Mouse (Mus musculus): Measurements from ENCODE around the gene Akna.

Gene Akna

DNA sequence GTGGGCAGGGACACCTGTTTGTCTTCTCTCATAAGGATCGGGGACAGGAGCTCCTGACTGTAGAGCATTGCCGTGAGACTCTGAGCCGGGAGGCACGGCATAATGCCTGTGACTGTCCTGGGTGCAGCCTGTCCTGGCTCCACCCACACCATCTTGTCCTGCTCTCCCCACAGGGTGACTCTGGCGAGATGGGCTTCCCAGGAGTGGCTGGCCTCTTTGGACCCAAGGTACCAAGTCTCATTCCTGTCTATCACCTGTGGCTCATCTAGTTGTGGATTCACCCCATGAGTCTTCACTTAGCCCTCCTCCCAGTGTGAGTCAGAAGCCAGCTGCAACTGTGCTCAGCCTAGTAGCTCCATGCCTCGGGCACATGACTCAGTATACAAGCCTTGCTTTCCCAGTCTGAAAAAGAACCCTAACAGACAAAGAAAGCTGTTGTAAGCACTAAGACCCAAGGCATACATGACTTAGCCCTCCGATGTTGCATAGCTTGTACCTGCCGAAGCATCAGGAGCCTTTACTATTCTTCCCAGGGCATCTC is 79.8 kb downstream of the Akna start:
- no peak for DNase-seq (ENCODE audit: low spot score in 2 of 2)

DNA sequence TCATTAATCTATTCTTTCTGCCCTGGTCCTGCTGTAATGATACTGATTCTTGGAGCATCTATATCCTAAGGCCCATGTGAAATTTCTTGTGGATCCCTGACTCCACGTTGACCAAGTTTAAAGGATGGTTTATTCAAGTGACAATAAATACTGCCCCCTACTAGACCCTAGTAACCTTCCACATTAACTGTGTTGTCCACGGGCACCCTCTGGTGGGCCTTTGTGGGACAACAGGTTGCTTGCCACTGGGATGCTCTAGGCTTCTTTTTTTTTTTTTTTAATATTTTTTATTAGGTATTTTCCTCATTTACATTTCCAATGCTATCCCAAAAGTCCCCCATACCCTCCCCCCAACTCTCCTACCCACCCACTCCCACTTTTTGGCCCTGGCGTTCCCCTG is 83.6 kb downstream of the Akna start:
- peak in 1 of 2 experiments; percentile 65 for DNase-seq (ENCODE audit: low spot score in 2 of 2)
